Mouse (Mus musculus) MEL (cell line): Measurements from ENCODE around the gene Ifit1bl2. TPM values are rescaled to one million over a fixed set of nuclear protein-coding genes. Genes with fewer than 3 reads are reported as not detected.
A peak's percentile ranks its signal among the peaks of the same experiment; 100 is the strongest.

ENCODE experiments used
- DNase-seq: peaks from one replicate; pipeline ENCODE4 v3.0.0; 2011; ENCODE audit warnings: low read depth, low spot score
- H3K27ac ChIP-seq: 2 replicates; pipeline ENCODE4 v1.5.1; 2012; ENCODE audit warnings: low read depth, mild to moderate bottlenecking, control low read depth, low read length, moderate library complexity; ENCODE audit not compliant: control insufficient read depth
- H3K27me3 ChIP-seq, 2 experiments: fragments of 150-350 bp in 1 of 2; sonication (generic) in 1 of 2; 2 replicates each; pipeline ENCODE4 v1.6.1; 2012; ENCODE audit warnings: low read length in 2 of 2, mild to moderate bottlenecking in 2 of 2, improper control_type of control experiment in 1 of 2, moderate library complexity in 1 of 2; ENCODE audit not compliant: insufficient read depth in 2 of 2, control insufficient read depth in 1 of 2
- H3K36me3 ChIP-seq, 2 experiments: 2 replicates each; pipeline ENCODE4 v1.6.1; 2012 to 2014; ENCODE audit warnings: low read length in 2 of 2, improper control_type of control experiment in 1 of 2, inconsistent platforms in 1 of 2, mild to moderate bottlenecking in 1 of 2; ENCODE audit not compliant: insufficient read depth in 2 of 2, control insufficient read depth in 1 of 2
- H3K4me1 ChIP-seq, 2 experiments: fragments of 150-350 bp in 1 of 2; sonication (generic) in 1 of 2; 2 replicates each; pipeline ENCODE4 v1.6.1; 2012; ENCODE audit warnings: low read length in 2 of 2, improper control_type of control experiment in 1 of 2, mild to moderate bottlenecking in 1 of 2; ENCODE audit not compliant: insufficient read depth in 2 of 2, control insufficient read depth in 1 of 2
- H3K4me3 ChIP-seq, 2 experiments: fragments of 150-350 bp in 1 of 2; sonication (generic) in 1 of 2; 2 replicates each; pipeline ENCODE4 v1.5.1; 2012; ENCODE audit warnings: low read depth in 2 of 2, low read length in 2 of 2, mild to moderate bottlenecking in 2 of 2, moderate library complexity in 2 of 2, control low read depth in 1 of 2, improper control_type of control experiment in 1 of 2; ENCODE audit not compliant: control insufficient read depth in 1 of 2, insufficient read depth in 1 of 2
- H3K79me2 ChIP-seq: 2 replicates; pipeline ENCODE4 v1.6.1; 2012; ENCODE audit warnings: mild to moderate bottlenecking, low read length, moderate library complexity; ENCODE audit not compliant: control insufficient read depth, poor library complexity, insufficient read depth
- H3K9ac ChIP-seq: 2 replicates; pipeline ENCODE4 v1.6.1; 2012; ENCODE audit warnings: low read depth, mild to moderate bottlenecking, control low read depth, low read length, moderate library complexity; ENCODE audit not compliant: control insufficient read depth, poor library complexity, severe bottlenecking
- H3K9me3 ChIP-seq: fragments of 150-350 bp; sonication (generic); replicated peaks from 2 replicates; pipeline ENCODE4 v1.6.1; 2012; ENCODE audit warnings: mild to moderate bottlenecking, low read length, improper control_type of control experiment, moderate library complexity; ENCODE audit not compliant: insufficient read depth
- BHLHE40 ChIP-seq: IDR thresholded peaks from 2 replicates; pipeline ENCODE4 v1.6.1; 2012; ENCODE audit warnings: low read depth, mild to moderate bottlenecking, inconsistent platforms, low read length, improper control_type of control experiment, borderline replicate concordance
- CTCF ChIP-seq, 3 experiments: IDR thresholded peaks in 2 of 3; conservative IDR thresholded peaks in 1 of 3; 2 replicates each; pipeline ENCODE4 v1.5.1; 2011 to 2012; ENCODE audit warnings: low read length in 3 of 3, low read depth in 2 of 3, mild to moderate bottlenecking in 2 of 3, improper control_type of control experiment in 1 of 3, inconsistent platforms in 1 of 3, mixed read lengths in 1 of 3, moderate library complexity in 1 of 3; ENCODE audit not compliant: control insufficient read depth in 1 of 3, insufficient read depth in 1 of 3, poor library complexity in 1 of 3, severe bottlenecking in 1 of 3
- EP300 ChIP-seq, 2 experiments: IDR thresholded peaks; 2 replicates each; pipeline ENCODE4 v1.6.1; 2011; ENCODE audit warnings: improper control_type of control experiment in 2 of 2, low read length in 2 of 2, low read depth in 1 of 2, mild to moderate bottlenecking in 1 of 2
- ETS1 ChIP-seq: IDR thresholded peaks from 2 replicates; pipeline ENCODE4 v1.6.1; 2012; ENCODE audit warnings: low read depth, mild to moderate bottlenecking, inconsistent platforms, low read length, improper control_type of control experiment, moderate library complexity
- GABPA ChIP-seq: IDR thresholded peaks from 2 replicates; pipeline ENCODE4 v1.6.1; 2012; ENCODE audit warnings: low read depth, mild to moderate bottlenecking, inconsistent platforms, low read length, improper control_type of control experiment, moderate library complexity
- GATA1 ChIP-seq: IDR thresholded peaks from 2 replicates; pipeline ENCODE4 v1.6.1; 2011; ENCODE audit warnings: low read depth, low read length, improper control_type of control experiment
- JUND ChIP-seq: IDR thresholded peaks from 2 replicates; pipeline ENCODE4 v1.6.1; 2011; ENCODE audit warnings: low read depth, mild to moderate bottlenecking, improper control_type of control experiment, low read length
- MAZ ChIP-seq: IDR thresholded peaks from 2 replicates; pipeline ENCODE4 v1.6.1; 2012; ENCODE audit warnings: low read depth, mild to moderate bottlenecking, inconsistent platforms, low read length, improper control_type of control experiment
- MXI1 ChIP-seq: IDR thresholded peaks from 2 replicates; pipeline ENCODE4 v1.6.1; 2011; ENCODE audit warnings: mild to moderate bottlenecking, low read depth, low read length, improper control_type of control experiment
- MYB ChIP-seq: IDR thresholded peaks from 2 replicates; pipeline ENCODE4 v1.6.1; 2011; ENCODE audit warnings: mild to moderate bottlenecking, low read depth, low read length, improper control_type of control experiment
- MYC ChIP-seq: IDR thresholded peaks from 2 replicates; pipeline ENCODE4 v1.6.1; 2011; ENCODE audit warnings: low read depth, mild to moderate bottlenecking, low read length, improper control_type of control experiment, moderate library complexity
- NELFE ChIP-seq: IDR thresholded peaks from 2 replicates; pipeline ENCODE4 v1.6.1; 2011; ENCODE audit warnings: low read depth, low read length, improper control_type of control experiment
- NRF1 ChIP-seq: IDR thresholded peaks from 2 replicates; pipeline ENCODE4 v1.6.1; 2014; ENCODE audit warnings: low read depth, mild to moderate bottlenecking, inconsistent platforms, low read length, improper control_type of control experiment, moderate library complexity; ENCODE audit not compliant: poor library complexity, insufficient read depth, severe bottlenecking
- POLR2A ChIP-seq, 2 experiments: IDR thresholded peaks; 2 replicates each; pipeline ENCODE4 v1.6.1; 2011 to 2012; ENCODE audit warnings: low read length in 2 of 2, mild to moderate bottlenecking in 2 of 2, control low read depth in 1 of 2, improper control_type of control experiment in 1 of 2, low read depth in 1 of 2, moderate library complexity in 1 of 2; ENCODE audit not compliant: control insufficient read depth in 1 of 2, insufficient read depth in 1 of 2, poor library complexity in 1 of 2
- POLR2AphosphoS2 ChIP-seq: IDR thresholded peaks from 2 replicates; pipeline ENCODE4 v1.6.1; 2011; ENCODE audit warnings: low read length, improper control_type of control experiment
- RAD21 ChIP-seq: IDR thresholded peaks from 2 replicates; pipeline ENCODE4 v1.6.1; 2011; ENCODE audit warnings: mild to moderate bottlenecking, low read depth, low read length, improper control_type of control experiment
- RCOR1 ChIP-seq: IDR thresholded peaks from 2 replicates; pipeline ENCODE4 v1.6.1; 2012; ENCODE audit warnings: low read depth, mild to moderate bottlenecking, inconsistent platforms, low read length, improper control_type of control experiment
- TAL1 ChIP-seq: IDR thresholded peaks from 2 replicates; pipeline ENCODE4 v1.6.1; 2012; ENCODE audit warnings: mild to moderate bottlenecking, inconsistent platforms, low read length, moderate library complexity, mixed read lengths
- TCF12 ChIP-seq: IDR thresholded peaks from 2 replicates; pipeline ENCODE4 v1.6.1; 2014; ENCODE audit warnings: low read depth, mild to moderate bottlenecking, inconsistent platforms, low read length, improper control_type of control experiment, moderate library complexity
- UBTF ChIP-seq: IDR thresholded peaks from 2 replicates; pipeline ENCODE4 v1.6.1; 2012; ENCODE audit warnings: low read depth, mild to moderate bottlenecking, inconsistent platforms, low read length, improper control_type of control experiment, moderate library complexity, borderline replicate concordance; ENCODE audit not compliant: insufficient read depth
- ZC3H11A ChIP-seq: IDR thresholded peaks from 2 replicates; pipeline ENCODE4 v1.6.1; 2012; ENCODE audit warnings: low read depth, mild to moderate bottlenecking, inconsistent platforms, low read length, improper control_type of control experiment
- ZNF384 ChIP-seq: IDR thresholded peaks from 2 replicates; pipeline ENCODE4 v1.6.1; 2012; ENCODE audit warnings: low read depth, mild to moderate bottlenecking, inconsistent platforms, low read length, improper control_type of control experiment
- polyA plus RNA-seq, 2 experiments: library from polyadenylated mRNA; stranded (reverse) in 1 of 2; unstranded in 1 of 2; fragments of >175 nt in 1 of 2; fragments of >200 nt in 1 of 2; gene quantifications; 2 replicates each; pipeline versions ENCODE4 v1.2.1 to v1.2.4; 2012; ENCODE audit warnings: low replicate concordance in 2 of 2, low read depth in 1 of 2; ENCODE audit not compliant: insufficient read length in 2 of 2, insufficient read depth in 1 of 2, missing spikeins in 1 of 2
- total RNA-seq: library from RNA; depleted of rRNA; stranded (reverse); fragments of 300-350 nt; gene quantifications from 2 replicates; pipeline ENCODE4 v1.2.3, GENCODE M21; 2012

Ifit1bl2 gene
- total and polyA plus RNA-seq, 3 experiments = not detected

GRCm38 (mm10) chr19:34636933-34637557 lies 3.5 kb downstream of the Ifit1bl2 start (continued):
- no peak for TF ChIP-seq UBTF
- TF ChIP-seq ZC3H11A = peak; percentile 66; the same call in 1 of the 2 replicates
- no peak for TF ChIP-seq MXI1
- no peak for TF ChIP-seq TCF12

DNA sequence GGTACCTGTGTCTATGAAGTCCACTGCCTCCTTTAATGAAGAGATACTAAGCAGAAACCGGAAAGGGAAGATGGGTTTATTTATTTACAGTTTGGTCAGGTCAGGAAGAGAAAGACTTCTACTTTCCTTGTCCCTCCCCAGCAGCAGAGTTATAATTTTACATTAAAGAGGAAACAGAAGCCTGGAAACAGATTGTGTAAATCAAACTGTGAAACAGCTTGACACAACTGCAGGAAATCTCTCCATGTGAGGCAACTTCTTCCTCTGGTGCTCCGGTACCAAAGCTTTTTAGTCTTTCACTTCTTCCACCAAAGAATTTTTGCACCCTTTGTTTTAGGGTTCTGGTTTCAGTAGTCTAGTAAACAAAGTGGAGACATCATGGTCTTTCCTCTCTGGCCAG lies 7.1 kb downstream of the Ifit1bl2 start:
- no peaks in the 10 kb centered on the region for H3K79me2 ChIP-seq
- TF ChIP-seq MAZ = no peak
- no peak for TF ChIP-seq RCOR1
- no peak for TF ChIP-seq NRF1
- TF ChIP-seq GABPA = no peak
- TF ChIP-seq MYB = no peak
- TF ChIP-seq BHLHE40 = no peak
- no peak for TF ChIP-seq TAL1
- TF ChIP-seq RAD21 = no peak
- no peak for TF ChIP-seq NELFE
- TF ChIP-seq MYC = no peak
- no peak for TF ChIP-seq EP300 (IDR thresholded peaks at IDR 0.05; ENCODE audit: low read depth in 1 of 2, low read length in 2 of 2)
- TF ChIP-seq POLR2A (IDR thresholded peaks at IDR 0.05; ENCODE audit: control insufficient read depth in 1 of 2, insufficient read depth in 1 of 2, low read depth in 1 of 2, low read length in 2 of 2, poor library complexity in 1 of 2) = no peak
- no peak for TF ChIP-seq MXI1
- TF ChIP-seq POLR2AphosphoS2 = no peak
- TF ChIP-seq ZNF384 = no peak
- TF ChIP-seq GATA1 = no peak
- TF ChIP-seq ETS1 = no peak
- TF ChIP-seq JUND = no peak
- no peak for TF ChIP-seq CTCF (IDR thresholded peaks at IDR 0.05 in 2 of 3, conservative IDR thresholded peaks at IDR 0.05 in 1 of 3; ENCODE audit: control insufficient read depth in 1 of 3, insufficient read depth in 1 of 3, low read depth in 2 of 3, low read length in 3 of 3, poor library complexity in 1 of 3, severe bottlenecking in 1 of 3)
- TF ChIP-seq, all 39 proteins: peak for 0
- no peak overlapping the region for H3K27ac ChIP-seq
- H3K9me3 ChIP-seq = no peaks in the 10 kb centered on the region
- DNase-seq = no peak
- no peak overlapping the region for H3K4me3 ChIP-seq
- peaks cover 0 to 2% of the 10 kb centered on the region in 2 experiments for H3K27me3 ChIP-seq
- no peaks in the 10 kb centered on the region for H3K4me1 ChIP-seq
- H3K9ac ChIP-seq = no peak overlapping the region
- H3K36me3 ChIP-seq = no peaks in the 10 kb centered on the region
